Comparison of ENCODE assay signal across 8 mouse cellular contexts in the genomic region with DNA sequence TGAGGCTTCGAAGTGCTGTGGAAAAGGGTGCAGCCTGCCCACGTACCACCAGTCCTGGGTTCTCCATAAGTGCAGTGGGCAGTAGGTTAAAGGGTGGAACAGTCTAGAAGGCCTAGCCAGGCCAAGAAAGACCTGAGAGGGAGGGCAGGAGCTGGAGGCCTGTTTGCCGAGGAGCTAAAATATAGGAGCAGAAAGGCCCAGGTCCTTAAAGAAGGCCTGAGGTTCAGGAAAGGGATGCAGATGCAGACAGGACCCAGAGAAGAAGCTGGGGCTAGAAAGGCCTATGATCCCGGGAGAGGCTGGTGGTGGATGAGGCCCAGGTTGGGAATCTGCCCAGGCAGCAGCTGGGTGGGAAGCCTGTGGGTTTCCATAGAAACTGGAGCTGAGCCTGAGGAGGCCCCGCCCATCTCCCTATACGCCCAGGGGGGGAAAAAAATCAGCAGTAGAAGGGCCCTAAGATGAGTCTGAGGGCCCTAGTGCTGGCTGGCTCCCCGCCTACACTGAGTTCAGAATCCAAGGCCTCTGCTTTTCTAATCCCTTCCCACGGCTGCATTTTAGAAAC. TPM values are rescaled to one million over a fixed set of nuclear protein-coding genes. Genes with fewer than 3 reads are reported as not detected.
DNase-seq lines count a peak whose midpoint lies in the region; ATAC-seq and TF ChIP-seq lines count a peak whose summit lies in the region.

A gene (minus strand): TSS at position 378 of the 562 bp plus-strand sequence.

- peaks cover 14% of the 10 kb centered on the region for H3K4me1 ChIP-seq in embryonic fibroblast, embryonic 13.5 days (ENCODE audit: control insufficient read depth, insufficient read depth, low read length)
- H3K4me1 ChIP-seq in heart, embryonic 10.5 days, result peaks cover 26% of the 10 kb centered on the region
- H3K4me1 ChIP-seq in limb, embryonic 13.5 days, result peaks cover 25% of the 10 kb centered on the region
- peaks cover 15% of the 10 kb centered on the region for H3K4me1 ChIP-seq in midbrain, embryonic 14.5 days (ENCODE audit: control insufficient read depth, insufficient read depth, low read length)
- H3K4me1 ChIP-seq in stomach, embryonic 15.5 days, result peaks cover 24% of the 10 kb centered on the region

- peaks cover 7% of the 10 kb centered on the region; the same call in 1 of the 2 replicates for H3K36me3 ChIP-seq in heart, embryonic 10.5 days
- peaks cover 15% of the 10 kb centered on the region for H3K36me3 ChIP-seq in limb, embryonic 13.5 days
- H3K36me3 ChIP-seq in midbrain, embryonic 14.5 days (ENCODE audit: control insufficient read depth, insufficient read depth, low read length), result peaks cover 22% of the 10 kb centered on the region
- peaks cover 7% of the 10 kb centered on the region; the same call in 1 of the 2 replicates for H3K36me3 ChIP-seq in stomach, embryonic 15.5 days

- peak within 1 kb of the TSS; percentile 28 for H3K4me3 ChIP-seq in embryonic fibroblast, embryonic 13.5 days (ENCODE audit: insufficient read depth, low read length)
- no peak within 1 kb of the TSS for H3K4me3 ChIP-seq in heart, embryonic 10.5 days
- H3K4me3 ChIP-seq in limb, embryonic 13.5 days, result 0 out of 2 replicates have a peak within 1 kb of the TSS, but pooled peaks have one; percentile 1
- no peak within 1 kb of the TSS for H3K4me3 ChIP-seq in midbrain, embryonic 14.5 days (replicated peaks; ENCODE audit: low read depth, low read length)
- H3K4me3 ChIP-seq in stomach, embryonic 15.5 days (replicated peaks), result peak within 1 kb of the TSS; percentile 2; the same call in 1 of the 2 replicates

- no peak for TF ChIP-seq CTCF in embryonic fibroblast, embryonic 13.5 days (IDR thresholded peaks at IDR 0.05; ENCODE audit: borderline replicate concordance, insufficient read depth, low read length)

- 38% methylated on average over 8 of the region's 8 CpGs for WGBS in heart, embryonic 10.5 days
- WGBS in limb, embryonic 13.5 days, result 25% methylated on average over 8 of the region's 8 CpGs
- 22% methylated on average over 8 of the region's 8 CpGs for WGBS in midbrain, embryonic 14.5 days
- 26% methylated on average over 8 of the region's 8 CpGs for WGBS in stomach, embryonic 15.5 days

- H3K27ac ChIP-seq in embryonic fibroblast, embryonic 13.5 days (ENCODE audit: insufficient read depth, low read length), result peak within 1 kb of the TSS; percentile 100
- peak within 1 kb of the TSS; percentile 81 for H3K27ac ChIP-seq in heart, embryonic 10.5 days
- H3K27ac ChIP-seq in limb, embryonic 13.5 days, result peak within 1 kb of the TSS; percentile 87
- peak within 1 kb of the TSS; percentile 56 for H3K27ac ChIP-seq in midbrain, embryonic 14.5 days (replicated peaks; ENCODE audit: low read depth, low read length)
- H3K27ac ChIP-seq in stomach, embryonic 15.5 days, result peak within 1 kb of the TSS; percentile 89

- peak within 1 kb of the TSS; percentile 58 for H3K9ac ChIP-seq in limb, embryonic 13.5 days
- peak within 1 kb of the TSS; percentile 2; the same call in 1 of the 2 replicates for H3K9ac ChIP-seq in midbrain, embryonic 14.5 days (replicated peaks; ENCODE audit: low read length)
- H3K9ac ChIP-seq in stomach, embryonic 15.5 days, result no peak within 1 kb of the TSS

- H3K9me3 ChIP-seq in heart, embryonic 10.5 days, result no peaks in the 10 kb centered on the region
- no peaks in the 10 kb centered on the region for H3K9me3 ChIP-seq in limb, embryonic 13.5 days
- H3K9me3 ChIP-seq in midbrain, embryonic 14.5 days (ENCODE audit: control insufficient read depth, low read length), result no peaks in the 10 kb centered on the region
- no peaks in the 10 kb centered on the region for H3K9me3 ChIP-seq in stomach, embryonic 15.5 days

- ATAC-seq in limb, embryonic 13.5 days (ENCODE audit: low FRiP score, low read depth), result peak; percentile 60
- peak; percentile 24; the same call in 1 of the 2 replicates for ATAC-seq in midbrain, embryonic 14.5 days (ENCODE audit: low FRiP score, low TSS enrichment)
- peak; percentile 47; the same call in 1 of the 2 replicates for ATAC-seq in stomach, embryonic 15.5 days (ENCODE audit: insufficient read depth, low FRiP score, low read depth)

- DNase-seq in cerebellum, adult 9-10 months, result peak; percentile 56
- no peak for DNase-seq in cerebellum, adult 9-11 months
- no peak for DNase-seq in heart, embryonic 10.5 days (ENCODE audit: low spot score)
- peak; percentile 56 for DNase-seq in kidney, adult 9 months
- DNase-seq in midbrain, embryonic 14.5 days, result peak; percentile 77

- peaks cover 8% of the 10 kb centered on the region for H3K27me3 ChIP-seq in heart, embryonic 10.5 days (ENCODE audit: insufficient read depth, poor library complexity, severe bottlenecking)
- no peaks in the 10 kb centered on the region for H3K27me3 ChIP-seq in limb, embryonic 13.5 days
- no peaks in the 10 kb centered on the region for H3K27me3 ChIP-seq in midbrain, embryonic 14.5 days (ENCODE audit: control insufficient read depth, insufficient read depth, low read length)
- no peaks in the 10 kb centered on the region for H3K27me3 ChIP-seq in stomach, embryonic 15.5 days (replicated peaks)

- H3K4me2 ChIP-seq in limb, embryonic 13.5 days (replicated peaks), result peak within 1 kb of the TSS; percentile 41
- no peak within 1 kb of the TSS for H3K4me2 ChIP-seq in midbrain, embryonic 14.5 days (ENCODE audit: low read length)
- H3K4me2 ChIP-seq in stomach, embryonic 15.5 days, result peak within 1 kb of the TSS; percentile 31

- TF ChIP-seq POLR2A in embryonic fibroblast, embryonic 13.5 days (IDR thresholded peaks at IDR 0.05; ENCODE audit: low read depth, low read length), result peak; percentile 53; the same call in 1 of the 2 replicates

RNA-seq across cellular contexts. Expression of the gene that starts here (rescaled TPM):
- polyA plus RNA-seq in embryonic fibroblast, embryonic 13.5 days (2011; ENCODE audit: insufficient read length, low read depth, missing spikeins), result 42.1 and 57.8 TPM in 2 replicates
- 2.5 and 4.9 TPM in 2 replicates for polyA plus RNA-seq in heart, embryonic 10.5 days (2016; fragmentation: Nextera tagmentation; extraction: Ambion mirVana)
- 5.1 and 5.2 TPM in 2 replicates for polyA plus RNA-seq in limb, embryonic 13.5 days (2015; fragmentation: Nextera tagmentation; extraction: Ambion mirVana)
- polyA plus RNA-seq in midbrain, embryonic 14.5 days (2014; fragmentation: Nextera tagmentation; extraction: Ambion mirVana), result 3.2 and 3.4 TPM in 2 replicates
- 6.7 and 7.6 TPM in 2 replicates for polyA plus RNA-seq in stomach, embryonic 15.5 days (2015; fragmentation: Nextera tagmentation; extraction: Ambion mirVana)

Comparison
In these comparisons a context has a peak if more than half of its experiments do, and no peak if none do; other contexts are left out.
1. DNase-seq: peak in cerebellum, adult 9-10 months (single experiment), kidney, adult 9 months (single experiment) and midbrain, embryonic 14.5 days (single experiment); none in cerebellum, adult 9-11 months (single experiment) and heart, embryonic 10.5 days (single experiment).
2. H3K4me3 ChIP-seq: peak in embryonic fibroblast, embryonic 13.5 days (single experiment), limb, embryonic 13.5 days (single experiment) and stomach, embryonic 15.5 days (single experiment); none in heart, embryonic 10.5 days (single experiment) and midbrain, embryonic 14.5 days (single experiment).
3. Peak in every context shown above with its lines, with median percentiles within 50 percentile points of each other: H3K27ac ChIP-seq and ATAC-seq.